Mouse (Mus musculus): ENCODE results near the gene Btrc. TPM values are rescaled to one million over a fixed set of nuclear protein-coding genes. Genes with fewer than 3 reads are reported as not detected.

The Btrc gene
- polyA plus RNA-seq, 1 experiment, result not detected

- TF ChIP-seq POLR2A (IDR thresholded peaks at IDR 0.05; ENCODE audit: insufficient read depth, low read depth, low read length) (no peak), CTCF (IDR thresholded peaks at IDR 0.05; ENCODE audit: insufficient read depth, low read depth, low read length) (no peak)
- no peak overlapping the region for H3K4me3 ChIP-seq (ENCODE audit: insufficient read depth, low read depth, low read length)
- H3K27ac ChIP-seq (ENCODE audit: insufficient read depth, low read depth, low read length), result no peak overlapping the region
- 0 out of 2 replicates have a peak, but pooled peaks cover 3% of the 10 kb centered on the region for H3K4me1 ChIP-seq (ENCODE audit: control insufficient read depth, insufficient read depth, low read length)
- 66% methylated on average over 15 of the region's 15 CpGs for WGBS
Measured at GRCm38 (mm10) chr19:45565925-45566715, 202.6 kb downstream of the Btrc start.

- WGBS, result 55% methylated on average over 14 of the region's 14 CpGs
- Histone ChIP-seq H3K27ac (ENCODE audit: insufficient read depth, low read depth, low read length) (no peak overlapping the region), H3K4me1 (ENCODE audit: control insufficient read depth, insufficient read depth, low read length) (0 out of 2 replicates have a peak, but pooled peaks cover 3% of the 10 kb centered on the region), H3K4me3 (ENCODE audit: insufficient read depth, low read depth, low read length) (no peak overlapping the region)
- TF ChIP-seq CTCF (IDR thresholded peaks at IDR 0.05; ENCODE audit: insufficient read depth, low read depth, low read length) (no peak), POLR2A (IDR thresholded peaks at IDR 0.05; ENCODE audit: insufficient read depth, low read depth, low read length) (no peak)
Measured at GRCm38 (mm10) chr19:45567367-45567766, 203.8 kb downstream of the Btrc start.

DNA sequence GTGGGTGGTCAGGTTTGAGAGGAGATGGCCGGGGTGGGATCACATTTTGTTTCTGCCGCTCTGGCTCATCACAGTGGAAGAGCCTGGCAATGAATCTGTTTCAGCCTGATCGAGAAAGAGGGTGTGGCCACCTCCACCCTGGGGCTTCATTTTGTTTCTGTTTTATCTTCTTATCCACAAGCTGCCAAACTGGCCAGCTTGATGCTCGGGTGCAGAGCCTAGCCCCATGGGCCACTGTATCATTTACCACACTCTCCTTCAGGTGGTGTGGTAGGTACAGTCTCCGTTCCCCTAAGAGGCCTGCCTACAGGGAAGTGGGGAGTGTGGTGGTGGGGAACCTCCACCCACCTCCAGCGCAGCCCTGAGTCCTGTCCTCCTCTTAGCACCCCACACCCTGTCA is 209.5 kb downstream of the Btrc start:
- Histone ChIP-seq H3K27ac (ENCODE audit: insufficient read depth, low read depth, low read length) (no peak overlapping the region), H3K4me3 (ENCODE audit: insufficient read depth, low read depth, low read length) (no peak overlapping the region), H3K4me1 (ENCODE audit: control insufficient read depth, insufficient read depth, low read length) (no peaks in the 10 kb centered on the region; the same call in 1 of the 2 replicates)
- WGBS, result 90% methylated on average over 6 of the region's 6 CpGs
- TF ChIP-seq CTCF (IDR thresholded peaks at IDR 0.05; ENCODE audit: insufficient read depth, low read depth, low read length) (no peak), POLR2A (IDR thresholded peaks at IDR 0.05; ENCODE audit: insufficient read depth, low read depth, low read length) (no peak)

DNA sequence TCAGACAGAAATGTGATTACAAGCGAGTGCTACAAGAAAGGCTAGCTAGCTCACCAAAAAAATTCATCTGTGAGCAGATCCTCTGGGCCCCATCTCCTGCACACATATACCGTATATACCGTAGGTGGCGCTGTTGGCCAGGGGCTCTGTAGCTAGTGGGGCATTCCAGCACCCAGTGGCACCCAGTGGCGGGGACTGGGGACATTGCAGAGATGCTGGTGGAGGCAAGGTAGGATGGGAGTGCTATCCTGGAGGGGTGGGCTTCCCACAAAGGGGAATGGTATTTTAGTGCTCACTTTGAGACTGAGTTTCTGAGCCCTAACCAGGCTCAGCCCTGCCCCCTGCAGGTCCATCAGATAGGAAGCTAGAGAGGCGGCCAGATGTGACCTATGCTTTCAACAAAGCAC is 210.3 kb downstream of the Btrc start:
- no peaks in the 10 kb centered on the region; the same call in 1 of the 2 replicates for H3K4me1 ChIP-seq (ENCODE audit: control insufficient read depth, insufficient read depth, low read length)
- TF ChIP-seq POLR2A (IDR thresholded peaks at IDR 0.05; ENCODE audit: insufficient read depth, low read depth, low read length) (no peak), CTCF (IDR thresholded peaks at IDR 0.05; ENCODE audit: insufficient read depth, low read depth, low read length) (peak; percentile 99)
- H3K4me3 ChIP-seq (ENCODE audit: insufficient read depth, low read depth, low read length), result no peak overlapping the region
- WGBS, result 22% methylated on average over 6 of the region's 6 CpGs
- no peak overlapping the region for H3K27ac ChIP-seq (ENCODE audit: insufficient read depth, low read depth, low read length)

DNA sequence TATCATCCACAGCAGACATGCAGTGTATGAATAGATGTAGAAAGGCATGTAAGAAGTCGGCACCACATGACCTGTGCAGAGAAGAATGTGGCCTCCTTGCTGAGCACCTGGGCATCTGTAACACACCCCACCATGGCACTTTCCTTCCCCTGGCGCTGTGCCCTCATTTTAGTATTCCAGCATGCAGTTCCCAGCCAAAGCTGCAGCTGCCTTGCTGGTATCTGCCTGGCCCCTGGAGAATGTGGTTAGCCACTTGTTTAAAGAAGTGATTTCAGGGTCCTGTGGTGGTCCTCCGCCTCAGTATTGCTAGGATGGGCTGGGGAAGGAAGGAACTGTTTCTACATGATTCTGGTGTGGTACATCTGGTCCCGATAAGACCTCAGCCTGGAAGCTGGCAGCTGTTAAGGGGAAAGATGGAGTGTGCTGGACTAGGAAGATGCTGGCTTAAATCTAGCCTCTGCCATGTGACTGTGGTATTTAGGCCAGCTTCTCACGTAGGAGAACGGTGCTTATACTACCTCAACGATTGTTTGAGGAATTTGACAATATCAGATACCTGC is 210.9 kb downstream of the Btrc start:
- no peak for TF ChIP-seq POLR2A (IDR thresholded peaks at IDR 0.05; ENCODE audit: insufficient read depth, low read depth, low read length)
- H3K4me1 ChIP-seq (ENCODE audit: control insufficient read depth, insufficient read depth, low read length), result no peaks in the 10 kb centered on the region; the same call in 1 of the 2 replicates
- H3K4me3 ChIP-seq (ENCODE audit: insufficient read depth, low read depth, low read length), result no peak overlapping the region
- WGBS, result 75% methylated on average over 7 of the region's 7 CpGs
- no peak overlapping the region for H3K27ac ChIP-seq (ENCODE audit: insufficient read depth, low read depth, low read length)

DNA sequence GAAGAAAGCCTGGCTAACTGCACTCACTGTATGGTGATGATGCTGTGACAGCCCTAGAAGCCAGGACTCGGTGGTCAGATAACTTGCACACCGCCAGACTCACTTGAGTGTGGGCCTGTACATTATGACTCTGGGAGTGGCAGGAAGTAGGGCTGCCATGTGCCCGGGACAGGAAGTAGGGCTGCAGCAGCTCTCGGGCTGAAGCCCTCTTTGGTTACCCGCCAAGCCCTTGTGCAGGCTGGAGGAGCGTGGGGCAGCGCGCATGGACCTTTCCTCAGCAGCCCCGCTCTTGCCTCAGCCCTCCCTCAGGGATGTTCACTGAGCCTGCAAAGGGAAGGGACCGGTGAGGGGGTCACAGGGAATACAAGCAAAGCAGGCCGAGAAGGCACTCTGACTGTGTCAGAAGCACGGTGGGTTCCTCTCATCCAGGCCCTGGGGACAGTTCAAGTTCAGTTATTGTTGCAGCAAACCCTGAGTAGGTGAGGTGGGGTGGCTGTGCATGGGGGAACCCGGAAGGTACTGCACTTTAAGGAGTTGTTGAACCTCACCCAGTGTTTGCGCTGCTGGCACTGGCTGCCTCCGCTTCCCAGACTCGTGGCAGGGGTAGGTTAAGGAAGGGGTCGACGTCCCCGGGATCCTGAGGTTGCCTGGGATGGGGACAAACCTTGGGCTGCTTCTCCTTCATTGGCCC is 211.6 kb downstream of the Btrc start:
- Histone ChIP-seq H3K4me3 (ENCODE audit: insufficient read depth, low read depth, low read length) (no peak overlapping the region), H3K27ac (ENCODE audit: insufficient read depth, low read depth, low read length) (no peak overlapping the region), H3K4me1 (ENCODE audit: control insufficient read depth, insufficient read depth, low read length) (no peaks in the 10 kb centered on the region; the same call in 1 of the 2 replicates)
- WGBS, result 73% methylated on average over 19 of the region's 19 CpGs
- TF ChIP-seq CTCF (IDR thresholded peaks at IDR 0.05; ENCODE audit: insufficient read depth, low read depth, low read length) (no peak), POLR2A (IDR thresholded peaks at IDR 0.05; ENCODE audit: insufficient read depth, low read depth, low read length) (no peak)

DNA sequence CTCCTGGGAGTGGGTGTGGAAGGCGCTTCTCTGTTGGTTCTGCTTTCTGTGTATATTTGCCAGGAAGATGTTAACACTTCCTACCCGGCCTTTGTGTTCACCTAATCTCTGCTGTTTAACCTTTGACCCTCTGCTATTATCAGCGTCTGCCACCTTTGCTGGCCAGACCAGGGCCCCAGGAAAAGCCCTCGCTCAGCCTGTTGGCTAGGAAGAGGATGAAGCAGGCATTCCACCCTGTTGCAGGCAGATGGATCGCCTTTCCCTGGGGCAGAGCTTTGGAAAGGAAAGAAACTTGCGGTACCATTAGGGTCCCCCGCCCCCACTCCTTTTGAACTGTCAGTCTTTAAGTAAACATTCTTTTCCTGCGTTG is 212.1 kb downstream of the Btrc start:
- Histone ChIP-seq H3K4me1 (ENCODE audit: control insufficient read depth, insufficient read depth, low read length) (no peaks in the 10 kb centered on the region; the same call in 1 of the 2 replicates), H3K27ac (ENCODE audit: insufficient read depth, low read depth, low read length) (no peak overlapping the region), H3K4me3 (ENCODE audit: insufficient read depth, low read depth, low read length) (no peak overlapping the region)
- TF ChIP-seq CTCF (IDR thresholded peaks at IDR 0.05; ENCODE audit: insufficient read depth, low read depth, low read length), result no peak
- TF ChIP-seq POLR2A (IDR thresholded peaks at IDR 0.05; ENCODE audit: insufficient read depth, low read depth, low read length), result no peak
- 66% methylated on average over 8 of the region's 8 CpGs for WGBS

- WGBS, result 90% methylated on average over 14 of the region's 14 CpGs
- TF ChIP-seq CTCF (IDR thresholded peaks at IDR 0.05; ENCODE audit: insufficient read depth, low read depth, low read length), result no peak
- H3K4me3 ChIP-seq (ENCODE audit: insufficient read depth, low read depth, low read length), result no peak overlapping the region
- no peaks in the 10 kb centered on the region; the same call in 1 of the 2 replicates for H3K4me1 ChIP-seq (ENCODE audit: control insufficient read depth, insufficient read depth, low read length)
- H3K27ac ChIP-seq (ENCODE audit: insufficient read depth, low read depth, low read length), result no peak overlapping the region
Measured at GRCm38 (mm10) chr19:45577141-45577750, 213.7 kb downstream of the Btrc start.

DNA sequence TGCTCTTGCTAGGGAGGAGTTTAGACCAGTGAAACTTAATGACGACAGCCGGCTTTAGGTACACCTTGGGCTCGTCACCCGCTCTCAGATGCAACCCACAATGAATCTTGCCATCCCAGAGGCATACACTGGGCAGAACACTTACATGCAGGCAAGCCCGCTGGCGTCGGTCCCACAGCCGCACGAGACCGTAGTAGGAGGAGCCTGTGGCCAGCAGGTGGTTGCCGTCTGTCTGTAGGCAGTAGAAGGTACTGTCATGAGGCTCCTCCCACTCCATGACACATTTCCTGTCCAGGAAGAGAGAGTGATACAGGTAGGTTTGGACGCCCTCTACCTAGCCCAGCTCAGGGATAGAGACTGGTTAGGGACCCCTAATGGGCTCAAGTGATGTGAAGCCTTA is 215.4 kb downstream of the Btrc start:
- no peaks in the 10 kb centered on the region; the same call in 1 of the 2 replicates for H3K4me1 ChIP-seq (ENCODE audit: control insufficient read depth, insufficient read depth, low read length)
- no peak overlapping the region for H3K27ac ChIP-seq (ENCODE audit: insufficient read depth, low read depth, low read length)
- no peak for TF ChIP-seq POLR2A (IDR thresholded peaks at IDR 0.05; ENCODE audit: insufficient read depth, low read depth, low read length)
- no peak for TF ChIP-seq CTCF (IDR thresholded peaks at IDR 0.05; ENCODE audit: insufficient read depth, low read depth, low read length)
- WGBS, result 91% methylated on average over 12 of the region's 12 CpGs
- no peak overlapping the region for H3K4me3 ChIP-seq (ENCODE audit: insufficient read depth, low read depth, low read length)

Measured in olfactory bulb, adult 2 months (tissue).